Mouse (Mus musculus) intestine, embryonic 16.5 days (tissue): ENCODE data around the gene Ccdc181. TPM values are rescaled to one million over a fixed set of nuclear protein-coding genes. Genes with fewer than 3 reads are reported as not detected.

ENCODE experiments used
- ATAC-seq: fragments of 200-750 bp; cut with Nextera tagmentation; 2 replicates; pipeline ENCODE4 v1.8.0; 2017; ENCODE audit warnings: moderate TSS enrichment, moderate library complexity
- H3K27ac ChIP-seq: fragments of 300-500 bp; sonication (generic); 2 replicates; pipeline ENCODE4 v1.5.1; 2014; ENCODE audit warnings: mild to moderate bottlenecking, low read length
- H3K27me3 ChIP-seq: fragments of 300-500 bp; sonication (generic); replicated peaks from 2 replicates; pipeline ENCODE4 v1.6.1; 2014; ENCODE audit warnings: low read length, control low read depth, mixed read lengths; ENCODE audit not compliant: control insufficient read depth, insufficient read depth
- H3K36me3 ChIP-seq: fragments of 300-500 bp; sonication (generic); 2 replicates; pipeline ENCODE4 v1.6.1; 2014; ENCODE audit warnings: low read length, control low read depth; ENCODE audit not compliant: control insufficient read depth, insufficient read depth
- H3K4me1 ChIP-seq: fragments of 300-500 bp; sonication (generic); 2 replicates; pipeline ENCODE4 v1.6.1; 2014; ENCODE audit warnings: low read length, control low read depth, mixed read lengths; ENCODE audit not compliant: control insufficient read depth, insufficient read depth
- H3K4me2 ChIP-seq: fragments of 300-500 bp; sonication (generic); 2 replicates; pipeline ENCODE4 v1.6.1; 2014; ENCODE audit warnings: low read depth, low read length, control low read depth
- H3K4me3 ChIP-seq: fragments of 300-500 bp; sonication (generic); 2 replicates; pipeline ENCODE4 v1.5.1; 2014; ENCODE audit warnings: mild to moderate bottlenecking, low read length
- H3K9ac ChIP-seq: fragments of 300-500 bp; sonication (generic); 2 replicates; pipeline ENCODE4 v1.6.1; 2014; ENCODE audit warnings: low read depth, low read length
- H3K9me3 ChIP-seq: fragments of 300-500 bp; sonication (generic); 2 replicates; pipeline ENCODE4 v1.6.1; 2016; ENCODE audit warnings: low read length, control low read depth; ENCODE audit not compliant: control insufficient read depth
- WGBS: fragments of 180-500 bp; shearing (Covaris S2); extraction: QIAGEN DNeasy Blood & Tissue Kit; methylation state at CpG from one replicate; pipeline ENCODE4 v1.1.7; 2014; 5-methylcytosine and 5-hydroxymethylcytosine counted together
- polyA plus RNA-seq: library from polyadenylated mRNA; unstranded; fragments of >200 nt; fragmentation: Nextera tagmentation; extraction: Ambion mirVana; gene quantifications from 2 replicates; pipeline ENCODE4 v1.2.1, GENCODE M21; 2015

Ccdc181 gene
- polyA plus RNA-seq, 1 experiment from 2014 or later, result 8.6 TPM

- H3K27ac ChIP-seq, result no peak within 1 kb of the TSS
- no peak within 1 kb of the TSS for H3K4me2 ChIP-seq
- H3K27me3 ChIP-seq, result no peaks in the 10 kb centered on the region
- ATAC-seq, result no peak
- H3K9me3 ChIP-seq, result no peaks in the 10 kb centered on the region
- no peak within 1 kb of the TSS for H3K4me3 ChIP-seq
- H3K9ac ChIP-seq, result no peak within 1 kb of the TSS
- H3K36me3 ChIP-seq, result peaks cover 9% of the 10 kb centered on the region
- 90% methylated on average over 5 of the region's 5 CpGs for WGBS
- H3K4me1 ChIP-seq, result peaks cover 7% of the 10 kb centered on the region; the same call in 1 of the 2 replicates
Observed at GRCm38 (mm10) chr1:164303821-164304220, 28.4 kb downstream of the Ccdc181 start, which contains the start of gene Nme7. Nme7 (plus strand) TSS chr1:164304121.

GRCm38 (mm10) chr1:164307124-164307751 lies 31.9 kb downstream of the Ccdc181 start, which contains the start of gene Blzf1:
Blzf1 (minus strand) TSS chr1:164307489.
- H3K4me3 ChIP-seq, result peak within 1 kb of the TSS; percentile 77
- peaks cover 7% of the 10 kb centered on the region; the same call in 1 of the 2 replicates for H3K4me1 ChIP-seq
- H3K27me3 ChIP-seq, result no peaks in the 10 kb centered on the region
- 0 out of 2 replicates have a peak, but pooled peaks cover 2% of the 10 kb centered on the region for H3K36me3 ChIP-seq
- H3K27ac ChIP-seq, result peak within 1 kb of the TSS; percentile 56
- peak within 1 kb of the TSS; percentile 70 for H3K4me2 ChIP-seq
- ATAC-seq, result peak; percentile 99
- no peaks in the 10 kb centered on the region for H3K9me3 ChIP-seq
- H3K9ac ChIP-seq, result peak within 1 kb of the TSS; percentile 80
- under 1% methylated on average over 33 of the region's 35 CpGs for WGBS

GRCm38 (mm10) chr1:164307922-164308321 lies 32.5 kb downstream of the Ccdc181 start:
- whole genome bisulfite sequencing, result 8% methylated on average over 10 of the region's 10 CpGs
- Histone ChIP-seq H3K4me2 (peak overlapping the region; percentile 68), H3K4me3 (peak overlapping the region; percentile 77), H3K27me3 (no peaks in the 10 kb centered on the region), H3K9ac (peak overlapping the region; percentile 59), H3K4me1 (peaks cover 7% of the 10 kb centered on the region; the same call in 1 of the 2 replicates), H3K9me3 (no peaks in the 10 kb centered on the region), H3K36me3 (0 out of 2 replicates have a peak, but pooled peaks cover 2% of the 10 kb centered on the region), H3K27ac (no peak overlapping the region)
- ATAC-seq, result peak; percentile 17; the same call in 1 of the 2 replicates

- 93% methylated on average over 5 of the region's 5 CpGs for WGBS
- H3K27me3 ChIP-seq, result no peaks in the 10 kb centered on the region
- H3K9me3 ChIP-seq, result no peaks in the 10 kb centered on the region
- peaks cover 6% of the 10 kb centered on the region; the same call in 1 of the 2 replicates for H3K4me1 ChIP-seq
- no peak for ATAC-seq
- H3K27ac ChIP-seq, result no peak overlapping the region
- no peak overlapping the region for H3K4me2 ChIP-seq
- no peak overlapping the region for H3K4me3 ChIP-seq
- H3K9ac ChIP-seq, result no peak overlapping the region
- H3K36me3 ChIP-seq, result no peaks in the 10 kb centered on the region
Observed at GRCm38 (mm10) chr1:164314085-164314484, 38.7 kb downstream of the Ccdc181 start.

GRCm38 (mm10) chr1:164315266-164315665 lies 39.9 kb downstream of the Ccdc181 start:
- H3K4me2 ChIP-seq, result no peak overlapping the region
- no peak overlapping the region for H3K9ac ChIP-seq
- no peak for ATAC-seq
- peaks cover 12% of the 10 kb centered on the region for H3K4me1 ChIP-seq
- H3K4me3 ChIP-seq, result no peak overlapping the region
- no peaks in the 10 kb centered on the region for H3K36me3 ChIP-seq
- no peak overlapping the region for H3K27ac ChIP-seq
- no peaks in the 10 kb centered on the region for H3K9me3 ChIP-seq
- WGBS, result 79% methylated on average over 8 of the region's 8 CpGs
- H3K27me3 ChIP-seq, result no peaks in the 10 kb centered on the region

GRCm38 (mm10) chr1:164316697-164317096 lies 41.3 kb downstream of the Ccdc181 start:
- peaks cover 15% of the 10 kb centered on the region for H3K4me1 ChIP-seq
- no peak overlapping the region for H3K4me2 ChIP-seq
- WGBS, result 24% methylated on average over 3 of the region's 3 CpGs
- no peak overlapping the region for H3K4me3 ChIP-seq
- H3K27ac ChIP-seq, result no peak overlapping the region
- no peak overlapping the region for H3K9ac ChIP-seq
- H3K27me3 ChIP-seq, result no peaks in the 10 kb centered on the region
- H3K36me3 ChIP-seq, result no peaks in the 10 kb centered on the region
- no peaks in the 10 kb centered on the region for H3K9me3 ChIP-seq
- no peak for ATAC-seq

- ATAC-seq, result no peak
- no peak overlapping the region for H3K27ac ChIP-seq
- H3K27me3 ChIP-seq, result no peaks in the 10 kb centered on the region
- WGBS, result 74% methylated on average over 9 of the region's 9 CpGs
- no peak overlapping the region for H3K4me2 ChIP-seq
- no peaks in the 10 kb centered on the region for H3K36me3 ChIP-seq
- no peak overlapping the region for H3K4me3 ChIP-seq
- H3K9me3 ChIP-seq, result no peaks in the 10 kb centered on the region
- H3K4me1 ChIP-seq, result peaks cover 19% of the 10 kb centered on the region
- no peak overlapping the region for H3K9ac ChIP-seq
Observed at GRCm38 (mm10) chr1:164317261-164317660, 41.9 kb downstream of the Ccdc181 start.

GRCm38 (mm10) chr1:164318474-164318873 lies 43.1 kb downstream of the Ccdc181 start:
- Histone ChIP-seq H3K36me3 (no peaks in the 10 kb centered on the region), H3K9ac (no peak overlapping the region), H3K4me1 (peaks cover 20% of the 10 kb centered on the region), H3K27ac (peak overlapping the region; percentile 36; the same call in 1 of the 2 replicates), H3K4me2 (no peak overlapping the region), H3K9me3 (no peaks in the 10 kb centered on the region), H3K4me3 (no peak overlapping the region), H3K27me3 (no peaks in the 10 kb centered on the region)
- WGBS, result 75% methylated on average over 5 of the region's 5 CpGs
- peak; percentile 41; the same call in 1 of the 2 replicates for ATAC-seq

GRCm38 (mm10) chr1:164319542-164320140 lies 44.3 kb downstream of the Ccdc181 start:
- ATAC-seq, result no peak
- Histone ChIP-seq H3K4me2 (0 out of 2 replicates have a peak overlapping the region, but pooled peaks have one; percentile 8), H3K4me3 (no peak overlapping the region), H3K27me3 (no peaks in the 10 kb centered on the region), H3K27ac (peak overlapping the region; percentile 27; the same call in 1 of the 2 replicates), H3K9ac (peak overlapping the region; percentile 42; the same call in 1 of the 2 replicates), H3K9me3 (no peaks in the 10 kb centered on the region), H3K36me3 (no peaks in the 10 kb centered on the region), H3K4me1 (peaks cover 20% of the 10 kb centered on the region)
- WGBS, result 50% methylated on average over 14 of the region's 14 CpGs
